Mouse (Mus musculus): ENCODE results near the gene Rpl10l. TPM values are rescaled to one million over a fixed set of nuclear protein-coding genes. Genes with fewer than 3 reads are reported as not detected.

Rpl10l gene
- not detected for total RNA-seq (2021)
- long read RNA-seq, experiment 1: 0 reads
- long read RNA-seq, experiment 2: 0 reads

DNA sequence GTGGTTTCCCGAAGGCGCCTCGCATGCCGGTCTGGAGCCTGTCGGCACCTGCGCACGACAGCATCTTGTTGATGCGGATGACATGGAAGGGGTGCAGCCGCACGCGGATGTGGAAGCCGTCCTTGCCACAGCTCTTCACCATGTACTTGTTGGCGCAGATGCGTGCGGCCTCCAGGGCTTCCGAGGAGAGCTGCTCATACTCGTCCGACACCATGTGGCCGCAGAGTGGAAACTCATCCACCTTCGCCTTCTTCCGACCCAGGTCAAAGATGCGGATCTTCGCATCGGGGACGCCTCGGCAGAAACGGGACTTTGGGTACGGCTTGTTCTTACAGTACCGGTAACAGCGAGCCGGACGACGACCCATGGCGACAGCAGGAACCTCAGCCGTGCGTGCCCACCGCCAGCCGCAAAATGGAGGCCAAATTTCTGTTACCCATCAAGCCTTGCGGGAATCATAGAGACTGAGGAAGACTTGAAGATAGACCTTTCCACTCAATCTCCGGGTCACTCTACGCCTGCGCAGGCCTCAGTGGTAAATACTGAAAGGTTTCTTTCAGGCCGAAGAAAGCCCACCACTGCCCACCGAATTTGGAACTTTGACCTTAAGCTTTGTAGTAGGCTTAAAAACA lies at the start of gene Rpl10l:
Gene Rpl10l, minus strand, starts transcription at position 411 of the 632 bp plus-strand sequence.
- no peak for DNase-seq (ENCODE audit: low spot score in 2 of 2)

DNA sequence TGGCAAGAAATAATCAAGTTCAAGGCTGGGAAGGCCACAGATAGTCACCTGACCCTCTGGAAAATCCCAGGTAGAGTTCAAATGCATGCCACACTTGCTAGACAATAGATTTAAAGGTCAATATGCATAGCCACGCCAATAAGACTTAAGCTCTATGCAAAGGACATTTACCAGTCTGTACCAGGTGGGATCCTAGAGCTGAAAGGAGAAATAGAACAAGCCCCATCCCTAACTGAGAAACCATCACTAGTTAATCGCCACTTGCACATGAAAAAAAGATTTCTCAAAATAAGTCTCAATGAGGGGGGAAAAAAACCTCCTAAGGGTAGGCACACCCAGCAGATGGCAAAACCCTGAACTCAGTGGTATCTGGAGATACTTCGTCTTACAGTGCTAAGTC lies 8.3 kb downstream of the Rpl10l start:
- no peak for DNase-seq (ENCODE audit: low spot score in 2 of 2)

DNA sequence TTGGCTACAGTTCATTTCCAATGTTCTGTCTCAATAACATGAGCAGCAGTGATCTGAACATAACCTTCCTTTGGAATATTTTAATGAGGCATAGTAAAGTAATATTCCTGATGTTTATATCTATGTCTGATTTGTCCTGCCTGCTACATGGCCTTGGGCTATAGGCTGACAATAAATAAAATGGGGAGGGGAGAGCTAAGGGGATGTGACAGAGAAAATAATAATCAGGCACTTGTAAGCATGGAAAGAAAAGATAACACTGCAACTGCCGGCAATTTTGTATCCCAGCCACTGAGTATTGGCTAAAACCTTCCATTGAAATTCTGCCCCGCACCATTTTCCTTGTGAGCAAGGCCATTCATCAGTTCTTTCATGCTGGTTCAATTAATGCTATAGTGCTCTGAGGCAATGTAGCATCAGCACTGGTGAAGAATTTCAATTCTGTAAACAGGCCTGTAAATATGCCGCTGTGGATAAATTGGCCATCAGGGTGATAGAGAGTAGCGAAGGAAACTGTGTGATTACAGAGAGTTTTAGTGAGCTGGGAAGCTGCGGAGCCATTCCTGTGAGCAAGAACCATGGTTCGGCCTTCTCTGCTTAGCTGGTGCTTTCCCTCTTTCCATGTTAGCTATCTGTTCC lies 38.6 kb downstream of the Rpl10l start:
- DNase-seq (ENCODE audit: low spot score in 2 of 2): no peak

DNA sequence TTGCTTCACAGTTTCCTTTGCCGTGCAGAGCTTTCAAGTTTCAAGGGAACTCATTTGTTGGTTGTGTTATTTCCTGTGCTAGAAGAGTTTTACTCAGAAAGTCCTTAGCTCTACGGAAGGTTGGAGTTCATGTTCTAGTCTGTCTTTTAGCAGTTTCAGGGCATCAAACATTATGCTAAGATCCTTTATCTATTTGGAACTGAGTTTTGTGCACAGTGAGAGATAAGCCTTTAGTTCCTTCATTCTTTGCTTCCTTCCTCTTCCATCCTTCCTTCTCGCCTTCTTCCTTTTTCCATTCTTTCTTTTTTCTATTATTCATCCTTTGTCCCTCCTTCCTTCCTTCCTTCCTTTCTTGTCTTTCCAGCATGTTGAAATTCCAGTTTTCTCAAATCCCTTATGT lies 50.0 kb downstream of the Rpl10l start:
- DNase-seq (ENCODE audit: low spot score in 2 of 2): no peak
